In genomic region chr8:47385810-47386209, GRCm38 (mm10) we compare ENCODE assay signal across 18 mouse cellular contexts.
DNase-seq lines count a peak whose midpoint lies in the region; ATAC-seq and TF ChIP-seq lines count a peak whose summit lies in the region.
"Had no signal": no experiment of that assay in that cellular context is flagged by ENCODE, and none has a peak within 500 bp of the region (broad histone marks: within the 10 kb centered on the region; RNA-seq: fewer than 3 reads in every experiment).

No protein-coding gene starts in this region.

- TF ChIP-seq CTCF in heart, postnatal 0 days (IDR thresholded peaks at IDR 0.05; ENCODE audit: low read depth) = peak; percentile 39
- TF ChIP-seq CTCF in lung, embryonic 14.5 days (IDR thresholded peaks at IDR 0.05; ENCODE audit: low read depth) = peak; percentile 58
- peak; percentile 47 for TF ChIP-seq CTCF in E14TG2a.4 (conservative IDR thresholded peaks at IDR 0.05; ENCODE audit: low read length)

- no peak for TF ChIP-seq EP300 in heart, postnatal 0 days (IDR thresholded peaks at IDR 0.05; ENCODE audit: low read depth)

- 62% methylated on average over 1 of the region's 1 CpGs for WGBS in heart, postnatal 0 days
- 65% methylated on average over 1 of the region's 1 CpGs for WGBS in heart, embryonic 11.5 days (ENCODE audit: insufficient replicate concordance)
- 68% methylated on average over 1 of the region's 1 CpGs for WGBS in lung, embryonic 14.5 days

- no peak overlapping the region for H3K4me3 ChIP-seq in heart, postnatal 0 days (ENCODE audit: low read depth, low read length)
- H3K4me3 ChIP-seq in heart, embryonic 11.5 days (ENCODE audit: low read depth, low read length) = no peak overlapping the region
- H3K4me3 ChIP-seq in lung, embryonic 14.5 days (ENCODE audit: low read depth, low read length) = no peak overlapping the region
- H3K4me3 ChIP-seq in E14TG2a.4 (replicated peaks; ENCODE audit: low read length) = no peak overlapping the region
- H3K4me3 ChIP-seq: embryonic facial prominence, embryonic 12.5 days; forebrain, embryonic 10.5 days; heart, embryonic 13.5 days; hindbrain, embryonic 12.5 days; neural tube, embryonic 12.5 days had no signal

- ATAC-seq in heart, postnatal 0 days (ENCODE audit: insufficient read depth, low read depth) = no peak
- ATAC-seq in heart, embryonic 11.5 days (replicated peaks; ENCODE audit: insufficient number of reproducible peaks, low FRiP score, low TSS enrichment) = no peak
- no peak for ATAC-seq in lung, embryonic 14.5 days (ENCODE audit: insufficient read depth)
- ATAC-seq: activated CD4-positive, CD25-positive, alpha-beta regulatory T cell, adult 4 months had no signal

- no peak overlapping the region for H3K9ac ChIP-seq in heart, postnatal 0 days (replicated peaks; ENCODE audit: low read depth, low read length)
- H3K9ac ChIP-seq in heart, embryonic 11.5 days (ENCODE audit: low read depth, low read length) = no peak overlapping the region
- no peak overlapping the region for H3K9ac ChIP-seq in lung, embryonic 14.5 days
- H3K9ac ChIP-seq: embryonic facial prominence, embryonic 12.5 days; heart, embryonic 13.5 days; hindbrain, embryonic 12.5 days; neural tube, embryonic 12.5 days had no signal

- no peaks in the 10 kb centered on the region for H3K36me3 ChIP-seq in heart, postnatal 0 days (replicated peaks; ENCODE audit: control insufficient read depth, insufficient read depth, low read length)
- H3K36me3 ChIP-seq in heart, embryonic 11.5 days (ENCODE audit: control insufficient read depth, insufficient read depth, low read length) = no peaks in the 10 kb centered on the region
- no peaks in the 10 kb centered on the region for H3K36me3 ChIP-seq in lung, embryonic 14.5 days (ENCODE audit: insufficient read depth)
- H3K36me3 ChIP-seq in E14TG2a.4 (ENCODE audit: insufficient read depth, low read length) = no peaks in the 10 kb centered on the region
- H3K36me3 ChIP-seq: embryonic facial prominence, embryonic 12.5 days; forebrain, embryonic 10.5 days; heart, embryonic 13.5 days; hindbrain, embryonic 12.5 days; neural tube, embryonic 12.5 days had no signal

- no peak for DNase-seq in heart, postnatal 0 days (ENCODE audit: low spot score)
- DNase-seq in lung, embryonic 14.5 days = peak; percentile 28
- no peak for DNase-seq in lung, postnatal 36 days
- DNase-seq in induced T-regulatory cell, adult 2 months (ENCODE audit: low read depth) = peak; percentile 14
- DNase-seq in frontal cortex, adult 2 months (ENCODE audit: extremely low spot score in 1 of 2, low spot score in 1 of 2) = no peak
- DNase-seq in ovary, postnatal 10 days (ENCODE audit: low spot score) = no peak
- DNase-seq: cerebellum, postnatal 14 days; lung, postnatal 10 days; midbrain, embryonic 14.5 days; thymus, postnatal 36 days had no signal

- no peaks in the 10 kb centered on the region for H3K27me3 ChIP-seq in heart, postnatal 0 days (ENCODE audit: control insufficient read depth, insufficient read depth, low read length)
- H3K27me3 ChIP-seq in heart, embryonic 11.5 days (ENCODE audit: control insufficient read depth, insufficient read depth, low read length) = no peaks in the 10 kb centered on the region
- no peaks in the 10 kb centered on the region for H3K27me3 ChIP-seq in lung, embryonic 14.5 days (ENCODE audit: insufficient read depth, low read length)
- no peaks in the 10 kb centered on the region for H3K27me3 ChIP-seq in E14TG2a.4 (ENCODE audit: insufficient read depth, low read length)
- H3K27me3 ChIP-seq: embryonic facial prominence, embryonic 12.5 days; heart, embryonic 13.5 days; hindbrain, embryonic 12.5 days; neural tube, embryonic 12.5 days had no signal

- no peak overlapping the region for H3K4me2 ChIP-seq in heart, postnatal 0 days (ENCODE audit: low read depth, low read length)
- H3K4me2 ChIP-seq in heart, embryonic 11.5 days = no peak overlapping the region
- no peak overlapping the region for H3K4me2 ChIP-seq in lung, embryonic 14.5 days
- H3K4me2 ChIP-seq: embryonic facial prominence, embryonic 12.5 days; heart, embryonic 13.5 days; hindbrain, embryonic 12.5 days; neural tube, embryonic 12.5 days had no signal

- H3K27ac ChIP-seq in heart, postnatal 0 days (ENCODE audit: low read depth) = no peak overlapping the region
- H3K27ac ChIP-seq in heart, embryonic 11.5 days (ENCODE audit: low read depth, low read length) = no peak overlapping the region
- H3K27ac ChIP-seq in lung, embryonic 14.5 days (ENCODE audit: low read depth) = no peak overlapping the region
- H3K27ac ChIP-seq: embryonic facial prominence, embryonic 12.5 days; forebrain, embryonic 10.5 days; heart, embryonic 13.5 days; hindbrain, embryonic 12.5 days; neural tube, embryonic 12.5 days had no signal

- no peaks in the 10 kb centered on the region for H3K9me3 ChIP-seq in heart, postnatal 0 days (replicated peaks; ENCODE audit: control insufficient read depth, low read length)
- no peaks in the 10 kb centered on the region for H3K9me3 ChIP-seq in heart, embryonic 11.5 days (replicated peaks; ENCODE audit: control insufficient read depth, low read length)
- no peaks in the 10 kb centered on the region for H3K9me3 ChIP-seq in lung, embryonic 14.5 days (ENCODE audit: low read depth, low read length)
- no peaks in the 10 kb centered on the region for H3K9me3 ChIP-seq in E14TG2a.4 (ENCODE audit: low read length)
- H3K9me3 ChIP-seq: embryonic facial prominence, embryonic 12.5 days; forebrain, embryonic 10.5 days; heart, embryonic 13.5 days; hindbrain, embryonic 12.5 days; neural tube, embryonic 12.5 days had no signal

- H3K4me1 ChIP-seq in heart, postnatal 0 days (ENCODE audit: control insufficient read depth, insufficient read depth) = peaks cover 13% of the 10 kb centered on the region
- no peaks in the 10 kb centered on the region for H3K4me1 ChIP-seq in heart, embryonic 11.5 days (ENCODE audit: control insufficient read depth, insufficient read depth, low read length)
- no peaks in the 10 kb centered on the region for H3K4me1 ChIP-seq in lung, embryonic 14.5 days (ENCODE audit: insufficient read depth)
- peaks cover 35% of the 10 kb centered on the region for H3K4me1 ChIP-seq in E14TG2a.4 (replicated peaks; ENCODE audit: low read depth, low read length)
- H3K4me1 ChIP-seq: embryonic facial prominence, embryonic 12.5 days had no signal

Comparison
In these comparisons a context has a peak if more than half of its experiments do, and no peak if none do; other contexts are left out.
1. DNase-seq: peak in lung, embryonic 14.5 days (single experiment) and induced T-regulatory cell, adult 2 months (single experiment); none in heart, postnatal 0 days (single experiment), lung, postnatal 36 days (single experiment), frontal cortex, adult 2 months (0 of 2) and ovary, postnatal 10 days (single experiment).
2. Peak in every context shown above with its lines, with median percentiles within 50 percentile points of each other: CTCF ChIP-seq.